In the genomic region with DNA sequence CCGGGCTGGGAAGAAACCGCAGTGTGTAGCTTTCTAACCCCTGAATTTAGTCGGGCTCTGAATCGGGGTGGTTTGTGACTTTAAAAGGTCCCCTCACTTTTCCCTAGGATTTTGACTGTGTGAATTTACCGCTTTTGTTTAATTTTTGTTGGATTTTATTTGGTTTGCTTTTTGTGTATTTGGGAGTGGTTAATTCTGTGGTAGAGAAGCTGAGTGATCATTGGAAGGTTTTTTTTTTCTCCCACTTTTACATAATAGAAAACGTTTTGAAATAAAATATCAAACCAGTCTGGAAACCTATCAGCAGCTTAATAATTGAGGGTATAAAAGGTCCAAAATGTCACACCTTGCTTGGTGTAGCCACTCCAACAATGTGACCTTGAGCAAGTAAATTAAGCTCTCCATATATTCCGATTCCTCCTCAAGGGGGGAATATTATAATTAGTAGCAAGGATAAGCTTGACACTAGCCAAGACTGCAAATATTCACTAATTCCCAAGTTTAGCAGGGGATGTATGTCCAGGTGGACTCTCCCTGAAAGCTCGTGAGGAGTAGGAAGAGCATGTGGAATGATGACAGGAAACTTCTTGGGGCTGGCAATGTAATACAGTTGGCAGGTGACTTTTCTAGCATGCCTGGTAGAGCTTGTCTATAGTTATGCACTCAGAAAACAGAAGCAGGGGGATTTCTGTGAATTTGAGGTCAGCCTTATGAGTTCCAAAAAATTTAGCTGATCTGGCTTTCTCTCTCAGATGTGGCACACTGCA, we compare ENCODE assay signal across 8 mouse cellular contexts. TPM values are rescaled to one million over a fixed set of nuclear protein-coding genes. Genes with fewer than 3 reads are reported as not detected.
A peak's percentile ranks its signal among the peaks of the same experiment; 100 is the strongest.
DNase-seq lines count a peak whose midpoint lies in the region; ATAC-seq and TF ChIP-seq lines count a peak whose summit lies in the region.

No protein-coding gene starts in this region.

- TF ChIP-seq EP300 in MEL (IDR thresholded peaks at IDR 0.05; ENCODE audit: low read depth in 1 of 2, low read length in 2 of 2), result 0 out of 4 replicates have a peak, but pooled peaks of 1 of the 2 experiments have one; percentile 18
- TF ChIP-seq EP300 in heart, postnatal 0 days (IDR thresholded peaks at IDR 0.05; ENCODE audit: low read depth), result no peak

- no peak for TF ChIP-seq CTCF in MEL (IDR thresholded peaks at IDR 0.05 in 2 of 3, conservative IDR thresholded peaks at IDR 0.05 in 1 of 3; ENCODE audit: control insufficient read depth in 1 of 3, insufficient read depth in 1 of 3, low read depth in 2 of 3, low read length in 3 of 3, poor library complexity in 1 of 3, severe bottlenecking in 1 of 3)
- no peak for TF ChIP-seq CTCF in heart, postnatal 0 days (IDR thresholded peaks at IDR 0.05; ENCODE audit: low read depth)

- intact Hi-C loops in heart, postnatal 36 days (cut with DNase I), result loop anchor here (1.0 to 5.0 kb wide), 4 partner anchors 15 to 98 kb away; partner anchors contain the start of genes Cpne1, Phf20 and Rbm12
- intact Hi-C loops in left cerebral cortex, postnatal 4 days (cut with DNase I), result loop anchor here (10.0 kb wide), 1 partner anchor 94 kb away; no protein-coding TSS in a partner anchor

- TF ChIP-seq POLR2A in MEL (IDR thresholded peaks at IDR 0.05; ENCODE audit: control insufficient read depth in 1 of 2, insufficient read depth in 1 of 2, low read depth in 1 of 2, low read length in 2 of 2, poor library complexity in 1 of 2), result no peak; a peak in 1 of 4 replicates

- DNase-seq in heart, postnatal 36 days, result no peak
- DNase-seq in MEL (ENCODE audit: low read depth, low spot score), result peak; percentile 47
- DNase-seq in heart, postnatal 0 days (ENCODE audit: low spot score), result no peak
- DNase-seq in left cerebral cortex, postnatal 4 days, result no peak
- no peak for DNase-seq in thymus, postnatal 14 days
- DNase-seq in kidney, postnatal 4 days, result no peak

- peaks cover 20% of the 10 kb centered on the region for H3K4me1 ChIP-seq in heart, embryonic 12.5 days (replicated peaks)
- peaks cover 3 to 16% of the 10 kb centered on the region in 2 experiments; a peak in 3 of 4 replicates for H3K4me1 ChIP-seq in MEL (ENCODE audit: control insufficient read depth in 1 of 2, insufficient read depth in 2 of 2, low read length in 2 of 2)
- peaks cover 25% of the 10 kb centered on the region for H3K4me1 ChIP-seq in heart, postnatal 0 days (ENCODE audit: control insufficient read depth, insufficient read depth)

- H3K27ac ChIP-seq in heart, embryonic 12.5 days (ENCODE audit: poor library complexity, severe bottlenecking), result peak overlapping the region; percentile 91
- peak overlapping the region; percentile 98 for H3K27ac ChIP-seq in MEL (ENCODE audit: control insufficient read depth, low read depth, low read length)
- peak overlapping the region; percentile 91 for H3K27ac ChIP-seq in heart, postnatal 0 days (ENCODE audit: low read depth)
- H3K27ac ChIP-seq in macrophage, result peak overlapping the region; percentile 96

- H3K79me2 ChIP-seq in MEL (ENCODE audit: control insufficient read depth, insufficient read depth, low read length, poor library complexity), result peaks cover 29% of the 10 kb centered on the region
- peaks cover 37% of the 10 kb centered on the region for H3K79me2 ChIP-seq in macrophage (ENCODE audit: inconsistent target)

- no peak for TF ChIP-seq RAD21 in MEL (IDR thresholded peaks at IDR 0.05; ENCODE audit: low read depth, low read length)

- no peaks in the 10 kb centered on the region for H3K27me3 ChIP-seq in heart, embryonic 12.5 days (replicated peaks)
- H3K27me3 ChIP-seq in MEL (ENCODE audit: control insufficient read depth in 1 of 2, insufficient read depth in 2 of 2, low read length in 2 of 2), result no peaks in the 10 kb centered on the region
- no peaks in the 10 kb centered on the region for H3K27me3 ChIP-seq in heart, postnatal 0 days (ENCODE audit: control insufficient read depth, insufficient read depth, low read length)

- peak overlapping the region; percentile 89 for H3K9ac ChIP-seq in heart, embryonic 12.5 days
- peak overlapping the region; percentile 79 for H3K9ac ChIP-seq in MEL (ENCODE audit: control insufficient read depth, low read depth, low read length, poor library complexity, severe bottlenecking)
- H3K9ac ChIP-seq in heart, postnatal 0 days (replicated peaks; ENCODE audit: low read depth, low read length), result peak overlapping the region; percentile 77

- 12% methylated on average over 8 of the region's 8 CpGs for WGBS in heart, embryonic 12.5 days
- 5% methylated on average over 8 of the region's 8 CpGs for WGBS in heart, postnatal 0 days
- WGBS in macrophage (ENCODE audit: missing documents), result 5% methylated on average over 8 of the region's 8 CpGs

- no peaks in the 10 kb centered on the region for H3K9me3 ChIP-seq in heart, embryonic 12.5 days (replicated peaks)
- H3K9me3 ChIP-seq in MEL (replicated peaks; ENCODE audit: insufficient read depth, low read length), result no peaks in the 10 kb centered on the region
- H3K9me3 ChIP-seq in heart, postnatal 0 days (replicated peaks; ENCODE audit: control insufficient read depth, low read length), result no peaks in the 10 kb centered on the region

- H3K4me2 ChIP-seq in heart, embryonic 12.5 days, result peak overlapping the region; percentile 81
- H3K4me2 ChIP-seq in heart, postnatal 0 days (ENCODE audit: low read depth, low read length), result peak overlapping the region; percentile 72

- no peak; the same call in 1 of the 2 replicates for ATAC-seq in heart, embryonic 12.5 days (ENCODE audit: insufficient number of reproducible peaks, low FRiP score)
- no peak for ATAC-seq in heart, postnatal 0 days (ENCODE audit: insufficient read depth, low read depth)

- H3K4me3 ChIP-seq in heart, embryonic 12.5 days, result peak overlapping the region; percentile 67
- H3K4me3 ChIP-seq in MEL (ENCODE audit: control insufficient read depth in 1 of 2, insufficient read depth in 1 of 2, low read depth in 2 of 2, low read length in 2 of 2) (peak overlapping the region; percentile 46 to 72), macrophage (ENCODE audit: inconsistent target) (peak overlapping the region; percentile 93)
- peak overlapping the region; percentile 95 for H3K4me3 ChIP-seq in heart, postnatal 0 days (ENCODE audit: low read depth, low read length)

- H3K36me3 ChIP-seq in heart, embryonic 12.5 days, result peaks cover 15% of the 10 kb centered on the region
- H3K36me3 ChIP-seq in MEL (ENCODE audit: control insufficient read depth in 1 of 2, insufficient read depth in 2 of 2, low read length in 2 of 2) (peaks cover 25 to 31% of the 10 kb centered on the region in 2 experiments), macrophage (ENCODE audit: inconsistent target) (peaks cover 26% of the 10 kb centered on the region)
- H3K36me3 ChIP-seq in heart, postnatal 0 days (replicated peaks; ENCODE audit: control insufficient read depth, insufficient read depth, low read length), result peaks cover 19% of the 10 kb centered on the region

RNA-seq across cellular contexts. Expression of gene Rbm39, which starts 1.0 kb away (rescaled TPM):
- 434 and 459 TPM in 2 replicates for polyA plus RNA-seq in heart, embryonic 12.5 days (2016; fragmentation: Nextera tagmentation; extraction: Ambion mirVana)
- 100 to 1,000 TPM; 143 to 146 TPM for total RNA-seq in heart, postnatal 36 days (2021)
- 212 and 228 TPM in 2 replicates for total RNA-seq in MEL (2012; rRNA removed)
- polyA plus RNA-seq in MEL (2012; ENCODE audit: insufficient read depth in 1 of 2, insufficient read length in 2 of 2, low read depth in 1 of 2, low replicate concordance in 2 of 2, missing spikeins in 1 of 2), result 1,000 to 10,000 TPM in 1 of 2 experiments, 100 to 1,000 TPM in 1; 248 to 1,530 TPM
- total RNA-seq in heart, postnatal 0 days (2014; rRNA removed; ENCODE audit: low replicate concordance), result 272 and 376 TPM in 2 replicates
- polyA plus RNA-seq in heart, postnatal 0 days (2015; fragmentation: Nextera tagmentation; extraction: Ambion mirVana), result 315 and 343 TPM in 2 replicates
- 1,000 to 10,000 TPM; 2,157 to 4,730 (median 3,239) TPM for total RNA-seq in macrophage (2018; cell fraction: chromatin; rRNA removed)
- 100 to 1,000 TPM; 106 to 268 (median 139) TPM for total RNA-seq in macrophage (2018; cell fraction: cytosol; rRNA removed)
- total RNA-seq in macrophage (2018; cell fraction: nucleus; rRNA removed), result 1,000 to 10,000 TPM in 24 of 26 experiments, 100 to 1,000 TPM in 2; 796 to 2,492 (median 1,518) TPM
- polyA plus RNA-seq in macrophage (2018), result 158 to 239 TPM (median 203 TPM) in 3 replicates
- 100 to 1,000 TPM; 345 to 348 TPM for total RNA-seq in left cerebral cortex, postnatal 4 days (2021)

RNA-seq across cellular contexts. Expression of gene Phf20, which starts 15.3 kb away (rescaled TPM):
- 52.5 and 54.5 TPM in 2 replicates for polyA plus RNA-seq in heart, embryonic 12.5 days (2016; fragmentation: Nextera tagmentation; extraction: Ambion mirVana)
- total RNA-seq in heart, postnatal 36 days (2021), result 10 to 100 TPM; 19.3 to 23.8 TPM
- total RNA-seq in MEL (2012; rRNA removed), result 11.7 and 13.2 TPM in 2 replicates
- polyA plus RNA-seq in MEL (2012; ENCODE audit: insufficient read depth in 1 of 2, insufficient read length in 2 of 2, low read depth in 1 of 2, low replicate concordance in 2 of 2, missing spikeins in 1 of 2), result 10 to 100 TPM in 1 of 2 experiments, not detected in 1; 16.9 TPM
- total RNA-seq in heart, postnatal 0 days (2014; rRNA removed; ENCODE audit: low replicate concordance), result 8.3 and 10.6 TPM in 2 replicates
- polyA plus RNA-seq in heart, postnatal 0 days (2015; fragmentation: Nextera tagmentation; extraction: Ambion mirVana), result 29.5 and 30.4 TPM in 2 replicates
- 100 to 1,000 TPM; 176 to 613 (median 471) TPM for total RNA-seq in macrophage (2018; cell fraction: chromatin; rRNA removed)
- 10 to 100 TPM; 18.1 to 64.1 (median 43.5) TPM for total RNA-seq in macrophage (2018; cell fraction: cytosol; rRNA removed)
- total RNA-seq in macrophage (2018; cell fraction: nucleus; rRNA removed), result 100 to 1,000 TPM in 19 of 26 experiments, 10 to 100 TPM in 7; 55.0 to 247 (median 149) TPM
- 30.3 to 83.9 TPM (median 31.8 TPM) in 3 replicates for polyA plus RNA-seq in macrophage (2018)
- 100 to 1,000 TPM in 1 of 2 experiments, 10 to 100 TPM in 1; 93.5 to 101 TPM for total RNA-seq in left cerebral cortex, postnatal 4 days (2021)

RNA-seq across cellular contexts. Expression of gene Nfs1, which starts 37.0 kb away (rescaled TPM):
- 55.5 and 55.8 TPM in 2 replicates for polyA plus RNA-seq in heart, embryonic 12.5 days (2016; fragmentation: Nextera tagmentation; extraction: Ambion mirVana)
- total RNA-seq in heart, postnatal 36 days (2021), result 10 to 100 TPM; 86.3 to 93.6 TPM
- 79.6 and 83.9 TPM in 2 replicates for total RNA-seq in MEL (2012; rRNA removed)
- polyA plus RNA-seq in MEL (2012; ENCODE audit: insufficient read depth in 1 of 2, insufficient read length in 2 of 2, low read depth in 1 of 2, low replicate concordance in 2 of 2, missing spikeins in 1 of 2), result 10 to 100 TPM in 1 of 2 experiments, not detected in 1; 64.5 TPM
- total RNA-seq in heart, postnatal 0 days (2014; rRNA removed; ENCODE audit: low replicate concordance), result 104 and 106 TPM in 2 replicates
- 71.4 and 75.1 TPM in 2 replicates for polyA plus RNA-seq in heart, postnatal 0 days (2015; fragmentation: Nextera tagmentation; extraction: Ambion mirVana)
- 10 to 100 TPM in 21 of 26 experiments, 1 to 10 TPM in 5; 8.7 to 56.2 (median 30.2) TPM for total RNA-seq in macrophage (2018; cell fraction: chromatin; rRNA removed)
- 10 to 100 TPM; 20.5 to 31.6 (median 26.0) TPM for total RNA-seq in macrophage (2018; cell fraction: cytosol; rRNA removed)
- 10 to 100 TPM in 25 of 26 experiments, 1 to 10 TPM in 1; 8.2 to 39.3 (median 21.9) TPM for total RNA-seq in macrophage (2018; cell fraction: nucleus; rRNA removed)
- 18.6 to 31.0 TPM (median 24.7 TPM) in 3 replicates for polyA plus RNA-seq in macrophage (2018)
- 10 to 100 TPM; 25.4 to 26.6 TPM for total RNA-seq in left cerebral cortex, postnatal 4 days (2021)

RNA-seq across cellular contexts. Expression of gene Romo1, which starts 37.2 kb away (rescaled TPM):
- 451 and 494 TPM in 2 replicates for polyA plus RNA-seq in heart, embryonic 12.5 days (2016; fragmentation: Nextera tagmentation; extraction: Ambion mirVana)
- total RNA-seq in heart, postnatal 36 days (2021), result 100 to 1,000 TPM; 345 to 377 TPM
- 392 and 402 TPM in 2 replicates for total RNA-seq in MEL (2012; rRNA removed)
- 100 to 1,000 TPM in 1 of 2 experiments, not detected in 1; 554 TPM for polyA plus RNA-seq in MEL (2012; ENCODE audit: insufficient read depth in 1 of 2, insufficient read length in 2 of 2, low read depth in 1 of 2, low replicate concordance in 2 of 2, missing spikeins in 1 of 2)
- 113 and 154 TPM in 2 replicates for total RNA-seq in heart, postnatal 0 days (2014; rRNA removed; ENCODE audit: low replicate concordance)
- 607 and 610 TPM in 2 replicates for polyA plus RNA-seq in heart, postnatal 0 days (2015; fragmentation: Nextera tagmentation; extraction: Ambion mirVana)
- total RNA-seq in macrophage (2018; cell fraction: chromatin; rRNA removed), result 10 to 100 TPM in 1 of 26 experiments, 1 to 10 TPM in 19, not detected in 6; 1.9 to 20.1 (median 4.0) TPM
- total RNA-seq in macrophage (2018; cell fraction: cytosol; rRNA removed), result 100 to 1,000 TPM in 13 of 26 experiments, 10 to 100 TPM in 13; 55.6 to 146 (median 91.7) TPM
- total RNA-seq in macrophage (2018; cell fraction: nucleus; rRNA removed), result 10 to 100 TPM in 24 of 26 experiments, 1 to 10 TPM in 2; 7.6 to 44.5 (median 19.3) TPM
- polyA plus RNA-seq in macrophage (2018), result 73.4 to 124 TPM (median 123 TPM) in 3 replicates
- total RNA-seq in left cerebral cortex, postnatal 4 days (2021), result 100 to 1,000 TPM; 223 to 225 TPM

RNA-seq across cellular contexts. Expression of gene Gm28036, which starts 54.1 kb away (rescaled TPM):
- polyA plus RNA-seq in heart, embryonic 12.5 days (2016; fragmentation: Nextera tagmentation; extraction: Ambion mirVana), result 19.1 and 21.0 TPM in 2 replicates
- 10 to 100 TPM in 1 of 2 experiments, 1 to 10 TPM in 1; 9.0 to 13.6 TPM for total RNA-seq in heart, postnatal 36 days (2021)
- total RNA-seq in MEL (2012; rRNA removed), result 27.6 and 32.3 TPM in 2 replicates
- polyA plus RNA-seq in MEL (2012; ENCODE audit: insufficient read depth in 1 of 2, insufficient read length in 2 of 2, low read depth in 1 of 2, low replicate concordance in 2 of 2, missing spikeins in 1 of 2), result 10 to 100 TPM in 1 of 2 experiments, not detected in 1; 20.4 TPM
- 25.7 and 36.5 TPM in 2 replicates for total RNA-seq in heart, postnatal 0 days (2014; rRNA removed; ENCODE audit: low replicate concordance)
- polyA plus RNA-seq in heart, postnatal 0 days (2015; fragmentation: Nextera tagmentation; extraction: Ambion mirVana), result 4.1 and 6.2 TPM in 2 replicates
- total RNA-seq in macrophage (2018; cell fraction: chromatin; rRNA removed), result 10 to 100 TPM in 9 of 26 experiments, 1 to 10 TPM in 17; 2.0 to 18.0 (median 8.1) TPM
- total RNA-seq in macrophage (2018; cell fraction: cytosol; rRNA removed), result 10 to 100 TPM in 7 of 26 experiments, 1 to 10 TPM in 19; 5.8 to 19.7 (median 8.8) TPM
- 10 to 100 TPM in 1 of 26 experiments, 1 to 10 TPM in 25; 1.7 to 15.0 (median 5.8) TPM for total RNA-seq in macrophage (2018; cell fraction: nucleus; rRNA removed)
- 6.1 to 13.9 TPM (median 8.1 TPM) in 3 replicates for polyA plus RNA-seq in macrophage (2018)
- total RNA-seq in left cerebral cortex, postnatal 4 days (2021), result 10 to 100 TPM; 26.1 to 40.2 TPM
